ENCODE assay signal across 11 mouse cellular contexts in genomic region chr5:120706976-120707375, GRCm38 (mm10). TPM values are rescaled to one million over a fixed set of nuclear protein-coding genes. Genes with fewer than 3 reads are reported as not detected.
DNase-seq lines count a peak whose midpoint lies in the region; ATAC-seq and TF ChIP-seq lines count a peak whose summit lies in the region.
"Had no signal": no experiment of that assay in that cellular context is flagged by ENCODE, and none has a peak within 500 bp of the region (broad histone marks: within the 10 kb centered on the region; RNA-seq: fewer than 3 reads in every experiment).

No protein-coding gene starts in this region.

- intact Hi-C loops in left cerebral cortex, postnatal 25 days (cut with DNase I) = no loop called here

- H3K36me3 ChIP-seq in kidney, embryonic 16.5 days (ENCODE audit: insufficient read depth, low read length) = no peaks in the 10 kb centered on the region
- no peaks in the 10 kb centered on the region for H3K36me3 ChIP-seq in forebrain, embryonic 14.5 days (ENCODE audit: control insufficient read depth, insufficient read depth, low read length)
- H3K36me3 ChIP-seq in midbrain, embryonic 11.5 days (ENCODE audit: control insufficient read depth, insufficient read depth, low read length) = no peaks in the 10 kb centered on the region
- H3K36me3 ChIP-seq: lung, embryonic 15.5 days had no signal

- no peak for TF ChIP-seq CTCF in cerebellum, adult 2 months (IDR thresholded peaks at IDR 0.05; ENCODE audit: borderline replicate concordance, insufficient read depth, low read depth, low read length)

- no peak overlapping the region for H3K27ac ChIP-seq in kidney, embryonic 16.5 days (ENCODE audit: low read length)
- no peak overlapping the region for H3K27ac ChIP-seq in forebrain, embryonic 14.5 days (ENCODE audit: low read depth, low read length)
- H3K27ac ChIP-seq in midbrain, embryonic 11.5 days (ENCODE audit: low read depth, low read length) = no peak overlapping the region
- H3K27ac ChIP-seq in cerebellum, adult 2 months (ENCODE audit: insufficient read depth, low read length) = no peak overlapping the region
- H3K27ac ChIP-seq: lung, embryonic 15.5 days had no signal

- no peak for ATAC-seq in kidney, embryonic 16.5 days (ENCODE audit: low FRiP score, low TSS enrichment)
- no peak for ATAC-seq in forebrain, embryonic 14.5 days
- no peak for ATAC-seq in midbrain, embryonic 11.5 days (ENCODE audit: low FRiP score)

- whole genome bisulfite sequencing in kidney, embryonic 16.5 days = 36% methylated on average over 13 of the region's 13 CpGs
- 40% methylated on average over 13 of the region's 13 CpGs for WGBS in forebrain, embryonic 14.5 days
- 34% methylated on average over 13 of the region's 13 CpGs for WGBS in midbrain, embryonic 11.5 days
- WGBS in cerebellum, adult 2 months = 54% methylated on average over 13 of the region's 13 CpGs

- peak overlapping the region; percentile 23 for H3K4me3 ChIP-seq in kidney, embryonic 16.5 days (ENCODE audit: low read length)
- 0 out of 2 replicates have a peak overlapping the region, but pooled peaks have one; percentile 15 for H3K4me3 ChIP-seq in forebrain, embryonic 14.5 days (ENCODE audit: low read depth, low read length)
- H3K4me3 ChIP-seq in midbrain, embryonic 11.5 days (ENCODE audit: low read depth, low read length) = peak overlapping the region; percentile 28
- H3K4me3 ChIP-seq in cerebellum, adult 2 months (replicated peaks; ENCODE audit: insufficient read depth, low read depth, low read length) = no peak overlapping the region
- H3K4me3 ChIP-seq: lung, embryonic 15.5 days had no signal

- no peak overlapping the region for H3K9ac ChIP-seq in kidney, embryonic 16.5 days (replicated peaks; ENCODE audit: low read length)
- peak overlapping the region; percentile 40; the same call in 1 of the 2 replicates for H3K9ac ChIP-seq in forebrain, embryonic 14.5 days (ENCODE audit: low read length)
- peak overlapping the region; percentile 48 for H3K9ac ChIP-seq in midbrain, embryonic 11.5 days (ENCODE audit: low read length)
- H3K9ac ChIP-seq: lung, embryonic 15.5 days had no signal

- H3K4me2 ChIP-seq in kidney, embryonic 16.5 days (replicated peaks; ENCODE audit: low read depth, low read length) = peak overlapping the region; percentile 47
- H3K4me2 ChIP-seq in forebrain, embryonic 14.5 days (ENCODE audit: low read length) = peak overlapping the region; percentile 51
- peak overlapping the region; percentile 56 for H3K4me2 ChIP-seq in midbrain, embryonic 11.5 days
- H3K4me2 ChIP-seq: lung, embryonic 15.5 days had no signal

- H3K9me3 ChIP-seq in kidney, embryonic 16.5 days (ENCODE audit: low read length) = no peaks in the 10 kb centered on the region
- H3K9me3 ChIP-seq in forebrain, embryonic 14.5 days (replicated peaks; ENCODE audit: control insufficient read depth, low read length) = no peaks in the 10 kb centered on the region
- no peaks in the 10 kb centered on the region for H3K9me3 ChIP-seq in midbrain, embryonic 11.5 days (ENCODE audit: control insufficient read depth, low read length)
- H3K9me3 ChIP-seq: lung, embryonic 15.5 days had no signal

- TF ChIP-seq POLR2A in cerebellum, adult 2 months (IDR thresholded peaks at IDR 0.05; ENCODE audit: borderline replicate concordance, insufficient read depth, low read length) = no peak

- H3K4me1 ChIP-seq in kidney, embryonic 16.5 days (ENCODE audit: insufficient read depth, low read length) = peaks cover 24% of the 10 kb centered on the region
- H3K4me1 ChIP-seq in forebrain, embryonic 14.5 days (ENCODE audit: control insufficient read depth, insufficient read depth, low read length) = peaks cover 34% of the 10 kb centered on the region
- H3K4me1 ChIP-seq in midbrain, embryonic 11.5 days (ENCODE audit: control insufficient read depth, insufficient read depth, low read length) = peaks cover 21% of the 10 kb centered on the region
- H3K4me1 ChIP-seq in cerebellum, adult 2 months (ENCODE audit: control insufficient read depth, insufficient read depth, low read length) = peaks cover 47% of the 10 kb centered on the region

- no peak for DNase-seq in kidney, adult 18-20 months
- peak; percentile 33 for DNase-seq in ZHBTc4 (ENCODE audit: low read depth, low spot score)
- no peak for DNase-seq in forebrain, embryonic 14.5 days (ENCODE audit: low spot score)
- DNase-seq in midbrain, embryonic 11.5 days (ENCODE audit: low spot score, missing footprints) = no peak
- no peak for DNase-seq in gastrocnemius, postnatal 25 days
- DNase-seq in left cerebral cortex, postnatal 25 days (ENCODE audit: low spot score in 2 of 2) = no peak
- DNase-seq in cerebellum, adult 2 months = no peak
- DNase-seq: kidney, adult 11 months; thymus, postnatal 14 days had no signal

- peaks cover 25% of the 10 kb centered on the region for H3K27me3 ChIP-seq in kidney, embryonic 16.5 days (ENCODE audit: insufficient read depth, low read length)
- H3K27me3 ChIP-seq in forebrain, embryonic 14.5 days (replicated peaks; ENCODE audit: control insufficient read depth, insufficient read depth, low read length) = no peaks in the 10 kb centered on the region
- H3K27me3 ChIP-seq in midbrain, embryonic 11.5 days (ENCODE audit: control insufficient read depth, insufficient read depth, low read length) = peaks cover 31% of the 10 kb centered on the region
- no peaks in the 10 kb centered on the region for H3K27me3 ChIP-seq in cerebellum, adult 2 months (ENCODE audit: control insufficient read depth, insufficient read depth, low read length)

RNA-seq across cellular contexts. Expression of gene Dtx1, which starts 4.8 kb away (rescaled TPM):
- polyA plus RNA-seq in kidney, embryonic 16.5 days (2015; fragmentation: Nextera tagmentation; extraction: Ambion mirVana) = 5.4 and 7.9 TPM in 2 replicates
- polyA plus RNA-seq in forebrain, embryonic 14.5 days (2014; fragmentation: Nextera tagmentation; extraction: Ambion mirVana) = 27.5 and 35.5 TPM in 2 replicates
- polyA plus RNA-seq in midbrain, embryonic 11.5 days (2014; fragmentation: Nextera tagmentation; extraction: Ambion mirVana) = 5.1 and 5.2 TPM in 2 replicates
- under 1 TPM; 0.61 to 0.91 TPM for total RNA-seq in gastrocnemius, postnatal 25 days (2021)
- 10 to 100 TPM; 68.9 to 71.2 TPM for total RNA-seq in left cerebral cortex, postnatal 25 days (2021)
- polyA plus RNA-seq in cerebellum, adult 2 months (2012; rRNA removed) = 123 and 127 TPM in 2 replicates

RNA-seq across cellular contexts. Expression of gene Oas2, which starts 42.7 kb away (rescaled TPM):
- 0.44 and 0.51 TPM in 2 replicates for polyA plus RNA-seq in kidney, embryonic 16.5 days (2015; fragmentation: Nextera tagmentation; extraction: Ambion mirVana)
- polyA plus RNA-seq in forebrain, embryonic 14.5 days (2014; fragmentation: Nextera tagmentation; extraction: Ambion mirVana) = 0.11 and 0.42 TPM in 2 replicates
- 0.05 and 0.33 TPM in 2 replicates for polyA plus RNA-seq in midbrain, embryonic 11.5 days (2014; fragmentation: Nextera tagmentation; extraction: Ambion mirVana)
- under 1 TPM; 0.21 to 0.28 TPM for total RNA-seq in gastrocnemius, postnatal 25 days (2021)
- under 1 TPM in 1 of 2 experiments, not detected in 1; 0.30 TPM for total RNA-seq in left cerebral cortex, postnatal 25 days (2021)
- polyA plus RNA-seq in cerebellum, adult 2 months (2012; rRNA removed) = 0.41 and 0.80 TPM in 2 replicates

RNA-seq across cellular contexts. Expression of gene Rasal1, which starts 58.4 kb away (rescaled TPM):
- polyA plus RNA-seq in kidney, embryonic 16.5 days (2015; fragmentation: Nextera tagmentation; extraction: Ambion mirVana) = 0.66 and 0.70 TPM in 2 replicates
- polyA plus RNA-seq in forebrain, embryonic 14.5 days (2014; fragmentation: Nextera tagmentation; extraction: Ambion mirVana) = 1.5 and 3.2 TPM in 2 replicates
- polyA plus RNA-seq in midbrain, embryonic 11.5 days (2014; fragmentation: Nextera tagmentation; extraction: Ambion mirVana) = 0.14 TPM in 1 of 2 replicates, not detected in the other
- not detected for total RNA-seq in gastrocnemius, postnatal 25 days (2021)
- 10 to 100 TPM; 81.0 to 82.3 TPM for total RNA-seq in left cerebral cortex, postnatal 25 days (2021)
- polyA plus RNA-seq in cerebellum, adult 2 months (2012; rRNA removed) = 24.7 and 30.5 TPM in 2 replicates
